Mouse (Mus musculus) intestine, embryonic 14.5 days (tissue): Measurements from ENCODE around the gene Gpc2. TPM values are rescaled to one million over a fixed set of nuclear protein-coding genes. Genes with fewer than 3 reads are reported as not detected.

ENCODE experiments used
- ATAC-seq: fragments of 200-750 bp; cut with Nextera tagmentation; replicated peaks from 2 replicates; pipeline ENCODE4 v1.8.0; 2017; ENCODE audit warnings: low read depth, moderate number of reproducible peaks, moderate TSS enrichment, moderate library complexity; ENCODE audit not compliant: low FRiP score, low TSS enrichment
- DNase-seq: peaks from one replicate; pipeline ENCODE4 v3.0.0-alpha.2; 2018; ENCODE audit warnings: low spot score
- H3K27ac ChIP-seq: fragments of 300-500 bp; sonication (generic); 2 replicates; pipeline ENCODE4 v1.5.1; 2014; ENCODE audit warnings: low read depth, mild to moderate bottlenecking, control low read depth
- H3K27me3 ChIP-seq: fragments of 300-500 bp; sonication (generic); replicated peaks from 2 replicates; pipeline ENCODE4 v1.6.1; 2014; ENCODE audit warnings: low read length, control low read depth; ENCODE audit not compliant: control insufficient read depth, insufficient read depth
- H3K36me3 ChIP-seq: fragments of 300-500 bp; sonication (generic); 2 replicates; pipeline ENCODE4 v1.6.1; 2014; ENCODE audit warnings: low read length, control low read depth; ENCODE audit not compliant: control insufficient read depth, insufficient read depth
- H3K4me1 ChIP-seq: fragments of 300-500 bp; sonication (generic); replicated peaks from 2 replicates; pipeline ENCODE4 v1.6.1; 2014; ENCODE audit warnings: low read length, control low read depth, mixed read lengths; ENCODE audit not compliant: control insufficient read depth, insufficient read depth
- H3K4me2 ChIP-seq: fragments of 300-500 bp; sonication (generic); 2 replicates; pipeline ENCODE4 v1.6.1; 2014; ENCODE audit warnings: low read length
- H3K4me3 ChIP-seq: fragments of 300-500 bp; sonication (generic); 2 replicates; pipeline ENCODE4 v1.5.1; 2014; ENCODE audit warnings: low read depth, low read length, control low read depth, mixed read lengths
- H3K9ac ChIP-seq: fragments of 300-500 bp; sonication (generic); 2 replicates; pipeline ENCODE4 v1.6.1; 2014; ENCODE audit warnings: mild to moderate bottlenecking, low read length
- H3K9me3 ChIP-seq: fragments of 300-500 bp; sonication (generic); 2 replicates; pipeline ENCODE4 v1.6.1; 2016; ENCODE audit warnings: low read length, control low read depth; ENCODE audit not compliant: control insufficient read depth
- WGBS: fragments of 180-500 bp; shearing (Covaris S2); extraction: QIAGEN DNeasy Blood & Tissue Kit; methylation state at CpG from one replicate; pipeline ENCODE4 v1.1.7; 2014; 5-methylcytosine and 5-hydroxymethylcytosine counted together
- polyA plus RNA-seq: library from polyadenylated mRNA; unstranded; fragments of >200 nt; fragmentation: Nextera tagmentation; extraction: Ambion mirVana; gene quantifications from 2 replicates; pipeline ENCODE4 v1.2.1, GENCODE M21; 2014

Gpc2 gene
- polyA plus RNA-seq, 1 experiment from 2014 or later, result 3.4 TPM

DNA sequence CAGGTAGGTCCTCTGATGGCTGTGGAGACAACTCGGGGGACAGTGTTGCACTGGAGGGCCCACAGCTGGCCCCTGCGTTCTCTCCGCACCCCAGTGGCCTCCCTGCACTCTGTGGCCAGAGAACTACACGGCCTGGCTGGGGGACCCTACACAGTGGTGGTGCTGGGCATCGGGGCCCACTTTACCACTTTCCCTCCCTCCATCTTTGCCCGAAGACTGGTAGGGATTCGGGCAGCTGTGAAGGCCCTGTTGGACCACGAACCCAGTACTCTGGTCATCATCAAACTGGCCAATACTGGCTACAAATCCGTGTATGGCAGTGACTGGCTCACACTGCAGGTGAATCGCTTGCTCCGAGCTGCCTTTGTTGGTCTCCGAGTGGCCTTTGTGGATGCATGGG, 28.7 kb downstream of the Gpc2 start:
- ATAC-seq (no peak), DNase-seq (no peak)
- H3K4me1 ChIP-seq, result peaks cover 2% of the 10 kb centered on the region; the same call in 1 of the 2 replicates
- 84% methylated on average over 12 of the region's 12 CpGs for WGBS
- no peaks in the 10 kb centered on the region for H3K36me3 ChIP-seq
- H3K9ac ChIP-seq, result no peak overlapping the region
- H3K27ac ChIP-seq, result no peak overlapping the region
- no peak overlapping the region for H3K4me3 ChIP-seq
- no peak overlapping the region for H3K4me2 ChIP-seq
- no peaks in the 10 kb centered on the region for H3K9me3 ChIP-seq
- H3K27me3 ChIP-seq, result no peaks in the 10 kb centered on the region

- no peaks in the 10 kb centered on the region for H3K27me3 ChIP-seq
- 26% methylated on average over 2 of the region's 2 CpGs for WGBS
- H3K4me2 ChIP-seq, result no peak overlapping the region
- no peak overlapping the region for H3K9ac ChIP-seq
- H3K4me1 ChIP-seq, result no peaks in the 10 kb centered on the region
- no peaks in the 10 kb centered on the region for H3K36me3 ChIP-seq
- no peaks in the 10 kb centered on the region for H3K9me3 ChIP-seq
- H3K4me3 ChIP-seq, result no peak overlapping the region
- ATAC-seq, result no peak
- H3K27ac ChIP-seq, result no peak overlapping the region
- DNase-seq, result no peak
These were observed 38.3 kb downstream of the Gpc2 start for GRCm38 (mm10) chr5:138241511-138241910.

GRCm38 (mm10) chr5:138234224-138234623, 45.6 kb downstream of the Gpc2 start:
- H3K9ac ChIP-seq, result no peak overlapping the region
- no peak overlapping the region for H3K4me3 ChIP-seq
- no peak overlapping the region for H3K27ac ChIP-seq
- no peak for DNase-seq
- no peaks in the 10 kb centered on the region for H3K27me3 ChIP-seq
- no peak overlapping the region for H3K4me2 ChIP-seq
- H3K9me3 ChIP-seq, result no peaks in the 10 kb centered on the region
- no peaks in the 10 kb centered on the region for H3K36me3 ChIP-seq
- no peaks in the 10 kb centered on the region for H3K4me1 ChIP-seq
- no peak for ATAC-seq

GRCm38 (mm10) chr5:138233778-138234177, 46.0 kb downstream of the Gpc2 start:
- no peak overlapping the region for H3K27ac ChIP-seq
- WGBS, result 82% methylated on average over 2 of the region's 2 CpGs

DNA sequence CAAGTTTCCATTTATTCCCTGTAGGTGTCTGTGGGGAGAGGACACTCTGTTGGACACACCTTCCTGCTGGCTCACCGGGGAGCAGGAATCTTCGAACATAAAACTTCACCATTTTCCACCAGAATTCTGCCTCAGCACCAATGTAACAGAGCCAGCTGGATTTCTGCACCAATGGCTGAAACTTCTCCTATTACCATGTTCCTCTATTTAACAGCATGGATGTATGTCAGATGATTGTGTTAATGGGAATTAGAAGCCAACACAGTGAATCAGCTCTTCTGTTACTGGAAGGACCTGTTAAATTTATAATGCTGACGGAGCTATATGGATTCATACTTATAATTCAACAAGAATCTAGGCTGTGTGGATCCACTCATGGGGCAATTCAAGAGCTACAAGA, 50.3 kb downstream of the Gpc2 start:
- Histone ChIP-seq H3K27ac (no peak overlapping the region), H3K27me3 (no peaks in the 10 kb centered on the region), H3K9ac (no peak overlapping the region), H3K4me3 (no peak overlapping the region), H3K4me2 (no peak overlapping the region), H3K9me3 (no peaks in the 10 kb centered on the region), H3K4me1 (no peaks in the 10 kb centered on the region), H3K36me3 (no peaks in the 10 kb centered on the region)
- ATAC-seq (no peak), DNase-seq (no peak)
- 91% methylated on average over 3 of the region's 3 CpGs for WGBS

More at GRCm38 (mm10) chr5:138233778-138234177, 46.0 kb downstream of the Gpc2 start:
- Histone ChIP-seq H3K4me3 (no peak overlapping the region), H3K4me2 (no peak overlapping the region), H3K36me3 (no peaks in the 10 kb centered on the region), H3K9ac (no peak overlapping the region), H3K9me3 (no peaks in the 10 kb centered on the region), H3K27me3 (no peaks in the 10 kb centered on the region), H3K4me1 (no peaks in the 10 kb centered on the region)
- ATAC-seq (no peak), DNase-seq (no peak)

GRCm38 (mm10) chr5:138228026-138228425, 51.8 kb downstream of the Gpc2 start:
- DNase-seq, result no peak

DNA sequence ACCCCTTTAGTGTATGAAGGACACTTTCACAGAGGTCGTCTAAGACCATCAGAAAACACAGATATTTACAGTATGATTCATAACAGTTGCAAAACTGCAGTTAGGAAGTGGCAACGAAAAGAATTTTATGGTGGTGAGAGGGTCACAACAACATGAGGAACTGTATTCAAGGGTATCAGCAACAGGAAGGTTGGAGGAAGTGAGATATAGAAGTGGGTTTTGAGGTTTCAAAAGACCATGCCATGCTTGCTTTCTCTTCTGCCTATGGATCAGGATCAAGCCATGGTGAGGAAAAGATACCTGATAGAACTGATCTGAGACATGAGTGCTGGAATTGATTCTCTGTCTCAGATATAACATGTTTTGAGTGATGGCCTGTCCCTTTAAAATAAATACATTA, 52.4 kb downstream of the Gpc2 start:
- no peaks in the 10 kb centered on the region for H3K27me3 ChIP-seq
- no peak overlapping the region for H3K27ac ChIP-seq
- no peaks in the 10 kb centered on the region for H3K36me3 ChIP-seq
- no peak for ATAC-seq
- H3K4me1 ChIP-seq, result no peaks in the 10 kb centered on the region
- no peaks in the 10 kb centered on the region for H3K9me3 ChIP-seq
- H3K4me3 ChIP-seq, result no peak overlapping the region
- H3K4me2 ChIP-seq, result no peak overlapping the region
- no peak for DNase-seq
- WGBS, result 65% methylated on average over 2 of the region's 2 CpGs
- H3K9ac ChIP-seq, result no peak overlapping the region

More at GRCm38 (mm10) chr5:138228026-138228425, 51.8 kb downstream of the Gpc2 start:
- no peaks in the 10 kb centered on the region for H3K9me3 ChIP-seq
- no peak overlapping the region for H3K4me3 ChIP-seq
- H3K4me2 ChIP-seq, result no peak overlapping the region
- no peaks in the 10 kb centered on the region for H3K4me1 ChIP-seq
- no peak overlapping the region for H3K9ac ChIP-seq
- 52% methylated on average over 3 of the region's 3 CpGs for WGBS
- no peak for ATAC-seq
- H3K27ac ChIP-seq, result no peak overlapping the region
- H3K36me3 ChIP-seq, result no peaks in the 10 kb centered on the region
- no peaks in the 10 kb centered on the region for H3K27me3 ChIP-seq

- no peak overlapping the region for H3K4me3 ChIP-seq
- H3K4me1 ChIP-seq, result no peaks in the 10 kb centered on the region
- no peaks in the 10 kb centered on the region for H3K9me3 ChIP-seq
- H3K36me3 ChIP-seq, result no peaks in the 10 kb centered on the region
- no peak overlapping the region for H3K9ac ChIP-seq
- no peaks in the 10 kb centered on the region for H3K27me3 ChIP-seq
- no peak overlapping the region for H3K4me2 ChIP-seq
- DNase-seq (no peak), ATAC-seq (no peak)
- H3K27ac ChIP-seq, result no peak overlapping the region
- WGBS, result 79% methylated on average over 4 of the region's 4 CpGs
These were observed 53.3 kb downstream of the Gpc2 start for GRCm38 (mm10) chr5:138226491-138226890.

DNA sequence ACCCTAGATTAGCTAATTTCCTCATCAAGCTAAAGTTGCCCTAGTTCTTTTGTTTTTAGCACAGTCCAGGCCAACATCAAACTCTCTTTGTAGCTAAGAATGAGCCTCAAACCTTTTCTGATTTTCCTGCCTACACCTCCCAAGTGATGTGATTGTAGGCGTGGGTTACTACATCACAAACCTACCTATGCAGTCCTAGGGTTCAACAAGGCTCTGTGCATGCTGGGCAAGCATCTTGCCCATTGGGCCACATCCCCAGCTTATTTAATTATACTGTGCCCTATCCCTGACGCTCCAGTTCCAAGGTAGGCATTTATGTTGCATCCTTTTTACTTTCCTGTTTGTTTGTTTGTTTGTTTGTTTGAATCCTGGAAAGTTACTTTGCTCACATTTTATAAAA, 54.1 kb downstream of the Gpc2 start, which contains the start of gene Nxpe5:
TSS of gene Nxpe5 (plus strand) at position 199 of the 400 bp plus-strand sequence.
- no peak within 1 kb of the TSS for H3K9ac ChIP-seq
- WGBS, result 71% methylated on average over 2 of the region's 2 CpGs
- H3K9me3 ChIP-seq, result no peaks in the 10 kb centered on the region
- no peak for ATAC-seq
- no peaks in the 10 kb centered on the region for H3K4me1 ChIP-seq
- H3K4me3 ChIP-seq, result no peak within 1 kb of the TSS
- no peaks in the 10 kb centered on the region for H3K36me3 ChIP-seq
- H3K4me2 ChIP-seq, result no peak within 1 kb of the TSS
- no peak within 1 kb of the TSS for H3K27ac ChIP-seq
- H3K27me3 ChIP-seq, result no peaks in the 10 kb centered on the region
- no peak for DNase-seq
